Mouse (Mus musculus) embryonic facial prominence, embryonic 10.5 days (tissue): ENCODE data around the gene Pate3. TPM values are rescaled to one million over a fixed set of nuclear protein-coding genes. Genes with fewer than 3 reads are reported as not detected.
"Not testable (repeated sequence)": the region's sequence is repeated elsewhere in the genome, so short reads cannot be mapped to it uniquely, and the experiment has no call there.

Experiments used
- DNase-seq: peaks from one replicate; pipeline ENCODE4 v3.0.0-alpha.2; 2017; ENCODE audit warnings: low spot score
- H3K27ac ChIP-seq: fragments of 300-500 bp; sonication (generic); replicated peaks from 2 replicates; pipeline ENCODE4 v1.5.1; 2016; ENCODE audit warnings: mild to moderate bottlenecking
- H3K27me3 ChIP-seq: fragments of 300-500 bp; sonication (generic); replicated peaks from 2 replicates; pipeline ENCODE4 v1.6.1; 2016; ENCODE audit warnings: low read depth, mild to moderate bottlenecking; ENCODE audit not compliant: poor library complexity, severe bottlenecking
- H3K36me3 ChIP-seq: fragments of 300-500 bp; sonication (generic); replicated peaks from 2 replicates; pipeline ENCODE4 v1.6.1; 2016; ENCODE audit warnings: mild to moderate bottlenecking, moderate library complexity
- H3K4me1 ChIP-seq: fragments of 300-500 bp; sonication (generic); 2 replicates; pipeline ENCODE4 v1.6.1; 2016
- H3K4me3 ChIP-seq: fragments of 300-500 bp; sonication (generic); 2 replicates; pipeline ENCODE4 v1.5.1; 2016; ENCODE audit warnings: mild to moderate bottlenecking, moderate library complexity
- H3K9me3 ChIP-seq: fragments of 300-500 bp; sonication (generic); 2 replicates; pipeline ENCODE4 v1.6.1; 2016; ENCODE audit warnings: mild to moderate bottlenecking
- WGBS: fragments of 180-500 bp; shearing (Covaris S2); methylation state at CpG from one replicate; pipeline ENCODE4 v1.1.7; 2016; 5-methylcytosine and 5-hydroxymethylcytosine counted together
- polyA plus RNA-seq: library from polyadenylated mRNA; unstranded; fragments of >200 nt; fragmentation: Nextera tagmentation; extraction: Ambion mirVana; gene quantifications from 2 replicates; pipeline ENCODE4 v1.2.1, GENCODE M21; 2016

The Pate3 gene
- polyA plus RNA-seq = not detected in 2 replicates

- H3K27ac ChIP-seq = no peak within 1 kb of the TSS
- H3K4me3 ChIP-seq = no peak within 1 kb of the TSS
- H3K36me3 ChIP-seq = no peaks in the 10 kb centered on the region
- peaks cover 6% of the 10 kb centered on the region; the same call in 1 of the 2 replicates for H3K9me3 ChIP-seq
- no peaks in the 10 kb centered on the region for H3K27me3 ChIP-seq
- 69% methylated on average over 1 of the region's 1 CpGs for WGBS
- no peaks in the 10 kb centered on the region for H3K4me1 ChIP-seq
- no peak for DNase-seq
These were observed at the start of gene Pate3 for GRCm38 (mm10) chr9:35648102-35648501. Gene Pate3, minus strand, starts transcription at chr9:35648202.

GRCm38 (mm10) chr9:35691924-35692323, 43.9 kb upstream of the Pate3 start:
- Histone ChIP-seq H3K9me3 (peaks cover 4% of the 10 kb centered on the region; the same call in 1 of the 2 replicates), H3K27me3 (no peaks in the 10 kb centered on the region), H3K36me3 (no peaks in the 10 kb centered on the region), H3K27ac (no peak overlapping the region), H3K4me1 (no peaks in the 10 kb centered on the region), H3K4me3 (no peak overlapping the region)
- no peak for DNase-seq

GRCm38 (mm10) chr9:35687013-35687412, 39.0 kb upstream of the Pate3 start, which contains the start of gene Pate1:
Gene Pate1, minus strand, starts transcription at chr9:35687390.
- H3K9me3 ChIP-seq = no peaks in the 10 kb centered on the region
- DNase-seq = no peak
- no peaks in the 10 kb centered on the region for H3K36me3 ChIP-seq
- H3K27ac ChIP-seq = no peak within 1 kb of the TSS
- no peak within 1 kb of the TSS for H3K4me3 ChIP-seq
- no peaks in the 10 kb centered on the region for H3K27me3 ChIP-seq
- peaks cover 5% of the 10 kb centered on the region; the same call in 1 of the 2 replicates for H3K4me1 ChIP-seq
- WGBS = 50% methylated on average over 1 of the region's 1 CpGs

- Histone ChIP-seq H3K27ac (no peak overlapping the region), H3K4me1 (no peaks in the 10 kb centered on the region), H3K4me3 (no peak overlapping the region), H3K27me3 (no peaks in the 10 kb centered on the region), H3K36me3 (no peaks in the 10 kb centered on the region), H3K9me3 (peaks cover 6% of the 10 kb centered on the region; the same call in 1 of the 2 replicates)
- WGBS = 88% methylated on average over 2 of the region's 2 CpGs
- no peak for DNase-seq
These were observed 25.6 kb upstream of the Pate3 start for GRCm38 (mm10) chr9:35673557-35673956.

- Histone ChIP-seq H3K4me1 (no peaks in the 10 kb centered on the region), H3K27ac (no peak overlapping the region), H3K4me3 (no peak overlapping the region), H3K27me3 (no peaks in the 10 kb centered on the region), H3K36me3 (no peaks in the 10 kb centered on the region), H3K9me3 (no peaks in the 10 kb centered on the region)
- 87% methylated on average over 1 of the region's 1 CpGs for WGBS
- no peak for DNase-seq
These were observed 15.0 kb downstream of the Pate3 start for GRCm38 (mm10) chr9:35632981-35633380.

GRCm38 (mm10) chr9:35616784-35617183, 31.2 kb downstream of the Pate3 start:
- H3K36me3 ChIP-seq, H3K9me3 ChIP-seq, H3K4me1 ChIP-seq, H3K27ac ChIP-seq, H3K4me3 ChIP-seq, H3K27me3 ChIP-seq, DNase-seq: not testable (repeated sequence)
- 77% methylated on average over 2 of the region's 2 CpGs for WGBS

- no peaks in the 10 kb centered on the region for H3K27me3 ChIP-seq
- H3K9me3 ChIP-seq = no peaks in the 10 kb centered on the region
- H3K4me1 ChIP-seq = no peaks in the 10 kb centered on the region
- no peaks in the 10 kb centered on the region for H3K36me3 ChIP-seq
- DNase-seq = no peak
- no peak overlapping the region for H3K4me3 ChIP-seq
- no peak overlapping the region for H3K27ac ChIP-seq
- WGBS = 22% methylated on average over 2 of the region's 2 CpGs
These were observed 34.0 kb downstream of the Pate3 start for GRCm38 (mm10) chr9:35614005-35614404.

DNA sequence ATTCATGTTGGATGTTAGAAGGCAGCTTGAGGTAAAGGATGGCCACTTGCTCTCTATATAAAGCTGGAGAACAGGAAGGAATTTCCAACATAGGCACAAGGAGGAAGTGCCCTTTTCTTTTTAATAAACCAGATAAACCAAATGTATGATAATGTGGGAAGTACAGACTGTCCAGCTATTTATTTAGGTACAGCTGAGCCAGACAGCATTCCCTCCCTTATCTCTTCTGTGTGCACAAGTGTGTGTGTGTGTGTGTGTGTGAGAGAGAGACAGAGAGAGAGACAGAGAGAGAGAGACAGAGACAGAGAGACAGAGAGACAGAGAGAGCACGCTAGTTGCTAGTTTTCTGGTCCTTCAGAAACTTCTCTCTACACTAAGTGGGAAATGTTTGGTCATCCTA, 36.2 kb downstream of the Pate3 start, which contains the start of gene Pate4:
TSS of gene Pate4 (minus strand) at position 101 of the 400 bp plus-strand sequence.
- DNase-seq = no peak
- H3K27me3 ChIP-seq = no peaks in the 10 kb centered on the region
- H3K4me1 ChIP-seq = no peaks in the 10 kb centered on the region
- H3K9me3 ChIP-seq = no peaks in the 10 kb centered on the region
- WGBS = 87% methylated on average over 1 of the region's 1 CpGs
- H3K4me3 ChIP-seq = no peak within 1 kb of the TSS
- no peaks in the 10 kb centered on the region for H3K36me3 ChIP-seq
- H3K27ac ChIP-seq = no peak within 1 kb of the TSS

DNA sequence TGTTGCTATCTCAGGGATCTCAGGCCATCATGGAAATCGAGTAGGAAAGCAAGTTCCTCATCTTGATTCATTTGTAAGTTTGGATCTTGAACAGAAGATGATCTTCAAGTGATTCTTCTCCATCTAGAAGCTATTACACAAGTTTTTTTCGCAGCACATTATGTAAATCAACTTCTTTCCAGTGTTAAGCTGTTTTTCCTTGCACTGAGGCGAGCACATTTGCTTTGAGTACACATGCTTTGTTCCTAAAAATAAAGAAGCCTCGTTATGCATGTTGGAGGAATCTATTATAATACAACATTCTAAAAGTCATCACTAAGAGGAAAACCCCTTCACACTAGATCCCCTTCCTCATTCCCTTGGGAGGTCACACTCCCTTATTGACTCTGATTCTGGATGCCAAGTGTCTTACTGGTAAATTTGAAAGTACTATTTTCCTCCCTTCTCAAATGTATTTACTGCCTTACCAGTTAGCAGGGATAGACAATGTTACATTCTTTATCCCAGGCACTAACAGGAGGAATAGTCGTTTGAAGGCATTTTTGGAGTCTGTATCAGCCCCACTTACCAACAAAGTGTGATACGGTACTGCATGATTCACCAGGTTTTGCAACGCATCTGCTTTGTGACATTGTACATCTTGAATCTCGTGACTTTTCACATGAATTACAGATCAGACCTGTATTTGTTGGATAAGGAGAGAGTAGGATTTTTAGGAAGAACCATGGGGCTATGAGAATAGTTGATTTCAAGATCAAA, 40.2 kb downstream of the Pate3 start:
- no peak for DNase-seq
- WGBS = 71% methylated on average over 8 of the region's 8 CpGs
- no peak overlapping the region for H3K27ac ChIP-seq
- H3K27me3 ChIP-seq = no peaks in the 10 kb centered on the region
- no peaks in the 10 kb centered on the region for H3K36me3 ChIP-seq
- no peak overlapping the region for H3K4me3 ChIP-seq
- no peaks in the 10 kb centered on the region for H3K4me1 ChIP-seq
- H3K9me3 ChIP-seq = no peaks in the 10 kb centered on the region

Other genes with a start within 250 kb of the Pate3 start
- gene Cdon, start 227.1 kb downstream of the Pate3 start, polyA plus RNA-seq = 9.1 and 9.9 TPM in 2 replicates
- gene Gm1113, start 129.9 kb downstream of the Pate3 start, polyA plus RNA-seq = not detected in 2 replicates
- gene Ddx25, start 89.7 kb downstream of the Pate3 start, polyA plus RNA-seq = 6.0 and 6.1 TPM in 2 replicates
- 18.3 and 21.3 TPM in 2 replicates for gene Pus3, start 89.6 kb downstream of the Pate3 start, polyA plus RNA-seq
- gene Pate2, start 77.9 kb downstream of the Pate3 start, polyA plus RNA-seq = 1.5 and 1.6 TPM in 2 replicates
- gene Hyls1, start 77.8 kb downstream of the Pate3 start, polyA plus RNA-seq = 24.9 and 26.5 TPM in 2 replicates
- gene Pate4, start 36.3 kb downstream of the Pate3 start, polyA plus RNA-seq = not detected in 2 replicates
- gene Pate1, start 39.2 kb upstream of the Pate3 start, polyA plus RNA-seq = 0.16 TPM in 1 of 2 replicates, not detected in the other
- not detected in 2 replicates for gene Gm17677, start 92.8 kb upstream of the Pate3 start, polyA plus RNA-seq
- not detected in 2 replicates for gene Gm17727, start 129.9 kb upstream of the Pate3 start, polyA plus RNA-seq
- not detected in 2 replicates for gene Gm27235, start 141.9 kb upstream of the Pate3 start, polyA plus RNA-seq
- gene D730048I06Rik, start 141.9 kb upstream of the Pate3 start, polyA plus RNA-seq = not detected in 2 replicates
- not detected in 2 replicates for gene 9230110F15Rik, start 195.9 kb upstream of the Pate3 start, polyA plus RNA-seq